23 mouse cellular contexts compared by ENCODE assay signal in the genomic region with DNA sequence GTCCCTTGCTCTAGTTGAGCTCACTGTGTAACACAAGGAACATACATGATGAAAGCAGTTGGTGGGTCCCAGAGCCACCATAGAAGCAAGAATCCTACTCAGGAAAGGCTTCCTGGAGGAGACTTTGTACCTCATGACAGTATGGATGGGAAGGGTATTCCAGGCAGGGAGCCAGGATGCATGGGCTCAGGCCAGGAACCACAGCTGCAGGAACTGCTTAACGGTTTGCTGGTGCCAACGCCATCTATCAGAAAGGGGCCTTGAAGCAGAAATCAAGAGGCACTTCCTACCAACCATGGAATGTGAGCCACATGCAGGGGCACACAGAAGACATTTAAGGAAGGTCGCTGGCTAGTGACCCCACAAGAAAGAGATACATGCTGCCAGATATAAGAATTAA. TPM values are rescaled to one million over a fixed set of nuclear protein-coding genes. Genes with fewer than 3 reads are reported as not detected.
DNase-seq lines count a peak whose midpoint lies in the region; ATAC-seq and TF ChIP-seq lines count a peak whose summit lies in the region.
"Had no signal": no experiment of that assay in that cellular context is flagged by ENCODE, and none has a peak within 500 bp of the region (broad histone marks: within the 10 kb centered on the region; RNA-seq: fewer than 3 reads in every experiment).

No protein-coding gene starts in this region.

- H3K4me2 ChIP-seq in hindbrain, postnatal 0 days (ENCODE audit: low read depth, low read length): no peak overlapping the region
- no peak overlapping the region for H3K4me2 ChIP-seq in neural tube, embryonic 13.5 days
- no peak overlapping the region for H3K4me2 ChIP-seq in forebrain, embryonic 16.5 days (ENCODE audit: low read length)
- H3K4me2 ChIP-seq: embryonic facial prominence, embryonic 13.5 days; liver, embryonic 13.5 days; midbrain, embryonic 12.5 days had no signal

- no peak overlapping the region for H3K9ac ChIP-seq in hindbrain, postnatal 0 days (replicated peaks; ENCODE audit: low read length)
- no peak overlapping the region for H3K9ac ChIP-seq in neural tube, embryonic 13.5 days
- no peak overlapping the region for H3K9ac ChIP-seq in forebrain, embryonic 16.5 days (replicated peaks; ENCODE audit: low read depth, low read length)
- H3K9ac ChIP-seq: embryonic facial prominence, embryonic 13.5 days; liver, embryonic 13.5 days; midbrain, embryonic 12.5 days had no signal

- WGBS in cerebellum, adult 2 months: 48% methylated on average over 3 of the region's 3 CpGs
- WGBS in hindbrain, postnatal 0 days: 41% methylated on average over 3 of the region's 3 CpGs
- WGBS in hindbrain, embryonic 10.5 days: 91% methylated on average over 3 of the region's 3 CpGs
- 57% methylated on average over 3 of the region's 3 CpGs for WGBS in neural tube, embryonic 13.5 days
- 58% methylated on average over 3 of the region's 3 CpGs for WGBS in forebrain, embryonic 16.5 days

- H3K4me1 ChIP-seq in cerebellum, adult 2 months (ENCODE audit: control insufficient read depth, insufficient read depth, low read length): peaks cover 6% of the 10 kb centered on the region; the same call in 1 of the 2 replicates
- no peaks in the 10 kb centered on the region for H3K4me1 ChIP-seq in hindbrain, postnatal 0 days (ENCODE audit: insufficient read depth, low read length)
- peaks cover 16% of the 10 kb centered on the region for H3K4me1 ChIP-seq in hindbrain, embryonic 10.5 days (replicated peaks)
- peaks cover 13% of the 10 kb centered on the region for H3K4me1 ChIP-seq in neural tube, embryonic 13.5 days (replicated peaks)
- H3K4me1 ChIP-seq in forebrain, embryonic 16.5 days (replicated peaks; ENCODE audit: control insufficient read depth, insufficient read depth, low read length): peaks cover 13% of the 10 kb centered on the region
- H3K4me1 ChIP-seq: heart, embryonic 10.5 days; limb, embryonic 10.5 days; liver, embryonic 13.5 days had no signal

- H3K9me3 ChIP-seq in hindbrain, postnatal 0 days (ENCODE audit: low read length): no peaks in the 10 kb centered on the region
- H3K9me3 ChIP-seq in hindbrain, embryonic 10.5 days: no peaks in the 10 kb centered on the region
- no peaks in the 10 kb centered on the region for H3K9me3 ChIP-seq in neural tube, embryonic 13.5 days
- H3K9me3 ChIP-seq in forebrain, embryonic 16.5 days (ENCODE audit: control insufficient read depth, low read length): no peaks in the 10 kb centered on the region
- H3K9me3 ChIP-seq: embryonic facial prominence, embryonic 13.5 days; heart, embryonic 10.5 days; limb, embryonic 10.5 days; liver, embryonic 13.5 days; midbrain, embryonic 12.5 days had no signal

- no peak for ATAC-seq in hindbrain, postnatal 0 days
- ATAC-seq in neural tube, embryonic 13.5 days (ENCODE audit: low read depth): peak; percentile 48; the same call in 1 of the 2 replicates
- ATAC-seq in forebrain, embryonic 16.5 days: 0 out of 2 replicates have a peak, but pooled peaks have one; percentile 45

- H3K27ac ChIP-seq in cerebellum, adult 2 months (ENCODE audit: insufficient read depth, low read length): no peak overlapping the region
- no peak overlapping the region for H3K27ac ChIP-seq in hindbrain, postnatal 0 days
- no peak overlapping the region for H3K27ac ChIP-seq in hindbrain, embryonic 10.5 days
- H3K27ac ChIP-seq in neural tube, embryonic 13.5 days (replicated peaks): no peak overlapping the region
- peak overlapping the region; percentile 31 for H3K27ac ChIP-seq in forebrain, embryonic 16.5 days (ENCODE audit: low read length)
- H3K27ac ChIP-seq: embryonic facial prominence, embryonic 13.5 days; heart, embryonic 10.5 days; limb, embryonic 10.5 days; liver, embryonic 13.5 days; macrophage; midbrain, embryonic 12.5 days had no signal

- H3K4me3 ChIP-seq in cerebellum, adult 2 months (replicated peaks; ENCODE audit: insufficient read depth, low read depth, low read length): no peak overlapping the region
- no peak overlapping the region for H3K4me3 ChIP-seq in hindbrain, postnatal 0 days (ENCODE audit: low read length)
- no peak overlapping the region for H3K4me3 ChIP-seq in hindbrain, embryonic 10.5 days
- H3K4me3 ChIP-seq in neural tube, embryonic 13.5 days: no peak overlapping the region
- H3K4me3 ChIP-seq in forebrain, embryonic 16.5 days (replicated peaks; ENCODE audit: low read length): no peak overlapping the region
- H3K4me3 ChIP-seq: embryonic facial prominence, embryonic 13.5 days; heart, embryonic 10.5 days; limb, embryonic 10.5 days; liver, embryonic 13.5 days; midbrain, embryonic 12.5 days had no signal

- no peaks in the 10 kb centered on the region for H3K36me3 ChIP-seq in hindbrain, postnatal 0 days (ENCODE audit: insufficient read depth, low read length)
- peaks cover 25% of the 10 kb centered on the region for H3K36me3 ChIP-seq in hindbrain, embryonic 10.5 days
- peaks cover 14% of the 10 kb centered on the region; the same call in 1 of the 2 replicates for H3K36me3 ChIP-seq in neural tube, embryonic 13.5 days
- H3K36me3 ChIP-seq in forebrain, embryonic 16.5 days (ENCODE audit: control insufficient read depth, insufficient read depth): no peaks in the 10 kb centered on the region
- H3K36me3 ChIP-seq: limb, embryonic 10.5 days; liver, embryonic 13.5 days had no signal

- DNase-seq in cerebellum, postnatal 14 days: peak; percentile 61 to 73
- DNase-seq in cerebellum, adult 2 months: no peak
- peak; percentile 71 for DNase-seq in hindbrain, postnatal 0 days (ENCODE audit: low spot score)
- DNase-seq in hindbrain, embryonic 10.5 days (ENCODE audit: low spot score): no peak
- no peak for DNase-seq in neural tube, embryonic 10.5 days (ENCODE audit: extremely low spot score, low spot score)
- DNase-seq in Muller cell, postnatal 12 days (ENCODE audit: inconsistent ontology term): no peak
- DNase-seq: cerebellum, adult 11 months; gastrocnemius, postnatal 14 days; kidney, adult 11 months; layer of hippocampus, postnatal 36 days; liver, embryonic 13.5 days; thymus, adult 2 months had no signal

- TF ChIP-seq CTCF in cerebellum, adult 2 months (IDR thresholded peaks at IDR 0.05; ENCODE audit: borderline replicate concordance, insufficient read depth, low read depth, low read length): no peak
- TF ChIP-seq CTCF in hindbrain, postnatal 0 days (IDR thresholded peaks at IDR 0.05; ENCODE audit: low read depth): no peak

- no peak for TF ChIP-seq POLR2A in cerebellum, adult 2 months (IDR thresholded peaks at IDR 0.05; ENCODE audit: borderline replicate concordance, insufficient read depth, low read length)

- H3K27me3 ChIP-seq in cerebellum, adult 2 months (ENCODE audit: control insufficient read depth, insufficient read depth, low read length): no peaks in the 10 kb centered on the region
- H3K27me3 ChIP-seq in hindbrain, postnatal 0 days (ENCODE audit: insufficient read depth, low read length): no peaks in the 10 kb centered on the region
- peaks cover 10% of the 10 kb centered on the region; the same call in 1 of the 2 replicates for H3K27me3 ChIP-seq in hindbrain, embryonic 10.5 days (ENCODE audit: insufficient read depth, poor library complexity, severe bottlenecking)
- H3K27me3 ChIP-seq in neural tube, embryonic 13.5 days: no peaks in the 10 kb centered on the region
- no peaks in the 10 kb centered on the region for H3K27me3 ChIP-seq in forebrain, embryonic 16.5 days (replicated peaks; ENCODE audit: control insufficient read depth, insufficient read depth, low read length)
- H3K27me3 ChIP-seq: embryonic facial prominence, embryonic 13.5 days; liver, embryonic 13.5 days; midbrain, embryonic 12.5 days had no signal

RNA-seq across cellular contexts. Expression of a gene that starts 28.3 kb away (rescaled TPM):
- polyA plus RNA-seq in cerebellum, adult 2 months (2012; rRNA removed): not detected in 2 replicates
- not detected in 2 replicates for total RNA-seq in hindbrain, postnatal 0 days (2014; rRNA removed)
- polyA plus RNA-seq in hindbrain, postnatal 0 days (2015; fragmentation: Nextera tagmentation; extraction: Ambion mirVana): not detected in 2 replicates
- polyA plus RNA-seq in hindbrain, embryonic 10.5 days (2016; fragmentation: Nextera tagmentation; extraction: Ambion mirVana): not detected in 2 replicates
- not detected in 2 replicates for polyA plus RNA-seq in neural tube, embryonic 13.5 days (2015; fragmentation: Nextera tagmentation; extraction: Ambion mirVana)
- polyA plus RNA-seq in forebrain, embryonic 16.5 days (2015; fragmentation: Nextera tagmentation; extraction: Ambion mirVana): not detected in 2 replicates
- total RNA-seq: gastrocnemius, postnatal 14 days; hematopoietic stem cell, adult 5-6 weeks; layer of hippocampus, postnatal 36 days had no signal
- polyA plus RNA-seq: C2C12; cortical plate, adult 2 months; embryonic facial prominence, embryonic 13.5 days; heart, embryonic 10.5 days; limb, embryonic 10.5 days; liver, embryonic 13.5 days; macrophage; midbrain, embryonic 12.5 days; small intestine, adult 2 months; thymus, adult 2 months had no signal

Comparison
In these comparisons a context has a peak if more than half of its experiments do, and no peak if none do; other contexts are left out.
1. DNase-seq: peak in cerebellum, postnatal 14 days (2 of 2) and hindbrain, postnatal 0 days (single experiment); none in cerebellum, adult 2 months (0 of 2), hindbrain, embryonic 10.5 days (single experiment), neural tube, embryonic 10.5 days (single experiment) and Muller cell, postnatal 12 days (single experiment).